Comparison of ENCODE assay signal across 28 mouse cellular contexts in genomic region chr6:143193641-143194040, GRCm38 (mm10). TPM values are rescaled to one million over a fixed set of nuclear protein-coding genes. Genes with fewer than 3 reads are reported as not detected.
DNase-seq lines count a peak whose midpoint lies in the region; ATAC-seq and TF ChIP-seq lines count a peak whose summit lies in the region.
"Had no signal": no experiment of that assay in that cellular context is flagged by ENCODE, and none has a peak within 500 bp of the region (broad histone marks: within the 10 kb centered on the region; RNA-seq: fewer than 3 reads in every experiment).

No protein-coding gene starts in this region.

- H3K4me1 ChIP-seq in heart, embryonic 10.5 days: peaks cover 20% of the 10 kb centered on the region
- peaks cover 8 to 18% of the 10 kb centered on the region in 2 experiments; a peak in 2 of 4 replicates for H3K4me1 ChIP-seq in heart, embryonic 14.5 days (ENCODE audit: control insufficient read depth in 2 of 2, insufficient read depth in 2 of 2, low read length in 2 of 2)

- H3K4me2 ChIP-seq in heart, embryonic 14.5 days (ENCODE audit: low read length): no peak overlapping the region; the same call in 1 of the 2 replicates
- H3K4me2 ChIP-seq: hindbrain, embryonic 15.5 days; limb, embryonic 15.5 days; midbrain, embryonic 12.5 days; neural tube, embryonic 13.5 days had no signal

- H3K27ac ChIP-seq in layer of hippocampus, adult 2 months: 0 out of 2 replicates have a peak overlapping the region, but pooled peaks have one; percentile 32
- H3K27ac ChIP-seq in heart, embryonic 10.5 days: peak overlapping the region; percentile 65
- H3K27ac ChIP-seq in heart, embryonic 14.5 days (replicated peaks in 1 of 2; ENCODE audit: control insufficient read depth in 1 of 2, insufficient read depth in 1 of 2, low read depth in 2 of 2, low read length in 2 of 2): peak overlapping the region; percentile 66 to 73
- H3K27ac ChIP-seq: hindbrain, embryonic 10.5 days; hindbrain, embryonic 15.5 days; limb, embryonic 15.5 days; midbrain, embryonic 12.5 days; neural tube, embryonic 13.5 days; stomach, postnatal 0 days had no signal

- ATAC-seq in heart, embryonic 14.5 days (ENCODE audit: insufficient number of reproducible peaks, insufficient read depth, low FRiP score, low read depth): peak; percentile 31; the same call in 1 of the 2 replicates
- ATAC-seq: CD4-positive, CD25-positive, alpha-beta regulatory T cell, adult 4 months; forebrain, embryonic 14.5 days; inflammation-experienced regulatory T-cells, adult 6 months; lung, postnatal 0 days had no signal

- no peak for DNase-seq in layer of hippocampus, adult 2 months (ENCODE audit: low spot score in 2 of 2)
- no peak for DNase-seq in layer of hippocampus, postnatal 10 days (ENCODE audit: low spot score in 2 of 2)
- no peak for DNase-seq in heart, embryonic 10.5 days (ENCODE audit: low spot score)
- peak; percentile 16 to 29 for DNase-seq in heart, postnatal 14 days
- DNase-seq in adrenal gland, adult (ENCODE audit: inconsistent age in 2 of 2, low spot score in 1 of 2): no peak
- no peak for DNase-seq in gastrocnemius, postnatal 14 days
- DNase-seq: adrenal gland, adult 2 months; cerebellum, adult 8-10 months; cerebellum, postnatal 25 days; gastrocnemius, postnatal 36 days; layer of hippocampus, postnatal 36 days; left cerebral cortex, postnatal 4 days; lung, postnatal 4 days; right cerebral cortex, postnatal 4 days; thymus, adult 18-20 months; thymus, postnatal 36 days had no signal

- intact Hi-C loops in heart, postnatal 14 days (cut with DNase I): no loop called here
- intact Hi-C loops in gastrocnemius, postnatal 14 days (cut with DNase I; ENCODE audit: low total_unique reads): no loop called here

- WGBS in heart, embryonic 10.5 days: 57% methylated on average over 6 of the region's 6 CpGs
- 44% methylated on average over 6 of the region's 6 CpGs for WGBS in heart, embryonic 14.5 days

- H3K27me3 ChIP-seq in heart, embryonic 10.5 days (ENCODE audit: insufficient read depth, poor library complexity, severe bottlenecking): no peaks in the 10 kb centered on the region
- no peaks in the 10 kb centered on the region for H3K27me3 ChIP-seq in heart, embryonic 14.5 days (ENCODE audit: control insufficient read depth, insufficient read depth, low read length)
- H3K27me3 ChIP-seq: hindbrain, embryonic 15.5 days; limb, embryonic 15.5 days; megakaryocyte, embryonic 14.5 days; midbrain, embryonic 12.5 days; neural tube, embryonic 13.5 days had no signal

- peaks cover 40% of the 10 kb centered on the region for H3K36me3 ChIP-seq in heart, embryonic 10.5 days
- H3K36me3 ChIP-seq in heart, embryonic 14.5 days (ENCODE audit: control insufficient read depth, insufficient read depth, low read length): peaks cover 51% of the 10 kb centered on the region

- H3K9ac ChIP-seq in heart, embryonic 14.5 days (ENCODE audit: low read length): 0 out of 2 replicates have a peak overlapping the region, but pooled peaks have one; percentile 7
- H3K9ac ChIP-seq: hindbrain, embryonic 15.5 days; limb, embryonic 15.5 days; midbrain, embryonic 12.5 days; neural tube, embryonic 13.5 days had no signal

- TF ChIP-seq CTCF in layer of hippocampus, adult 2 months (conservative IDR thresholded peaks at IDR 0.05): no peak

- no peaks in the 10 kb centered on the region for H3K9me3 ChIP-seq in heart, embryonic 10.5 days
- H3K9me3 ChIP-seq in heart, embryonic 14.5 days (ENCODE audit: control insufficient read depth, low read length): no peaks in the 10 kb centered on the region
- H3K9me3 ChIP-seq: hindbrain, embryonic 10.5 days; hindbrain, embryonic 15.5 days; limb, embryonic 15.5 days; megakaryocyte, embryonic 14.5 days; midbrain, embryonic 12.5 days; neural tube, embryonic 13.5 days had no signal

- H3K4me3 ChIP-seq in layer of hippocampus, adult 2 months: no peak overlapping the region
- no peak overlapping the region for H3K4me3 ChIP-seq in heart, embryonic 10.5 days
- no peak overlapping the region for H3K4me3 ChIP-seq in heart, embryonic 14.5 days (ENCODE audit: control insufficient read depth in 1 of 2, insufficient read depth in 1 of 2, low read depth in 1 of 2, low read length in 2 of 2)
- H3K4me3 ChIP-seq: hindbrain, embryonic 10.5 days; hindbrain, embryonic 15.5 days; limb, embryonic 15.5 days; megakaryocyte, embryonic 14.5 days; midbrain, embryonic 12.5 days; neural tube, embryonic 13.5 days had no signal

RNA-seq across cellular contexts. Expression of gene Etnk1, which starts 26.6 kb away (rescaled TPM):
- total RNA-seq in layer of hippocampus, adult 2 months (2021): 100 to 1,000 TPM; 173 to 175 TPM
- 100 to 1,000 TPM; 142 to 157 TPM for total RNA-seq in layer of hippocampus, postnatal 10 days (2021)
- 16.2 and 18.1 TPM in 2 replicates for polyA plus RNA-seq in heart, embryonic 10.5 days (2016; fragmentation: Nextera tagmentation; extraction: Ambion mirVana)
- polyA plus RNA-seq in heart, embryonic 14.5 days (2014; fragmentation: Nextera tagmentation; extraction: Ambion mirVana): 18.9 and 19.4 TPM in 2 replicates
- 10 to 100 TPM; 26.9 to 28.9 TPM for total RNA-seq in heart, postnatal 14 days (2021)
- total RNA-seq in gastrocnemius, postnatal 14 days (2021): 10 to 100 TPM; 14.3 to 14.6 TPM

Comparison
In these comparisons a context has a peak if more than half of its experiments do, and no peak if none do; other contexts are left out.
1. DNase-seq: peak in heart, postnatal 14 days (2 of 2); none in layer of hippocampus, adult 2 months (0 of 2), layer of hippocampus, postnatal 10 days (0 of 2), heart, embryonic 10.5 days (single experiment), adrenal gland, adult (0 of 2) and gastrocnemius, postnatal 14 days (single experiment).
2. RNA of gene Etnk1, which starts 26.6 kb away (total RNA-seq): 173 to 175 TPM in layer of hippocampus, adult 2 months and 142 to 157 TPM in layer of hippocampus, postnatal 10 days; 26.9 to 28.9 TPM in heart, postnatal 14 days and 14.3 to 14.6 TPM in gastrocnemius, postnatal 14 days; every median in the first group is over 4 times any median in the second.
3. Peak in every context shown above with its lines, with median percentiles within 50 percentile points of each other: H3K27ac ChIP-seq.